Mouse (Mus musculus): Measurements from ENCODE around the gene Tuft1. TPM values are rescaled to one million over a fixed set of nuclear protein-coding genes. Genes with fewer than 3 reads are reported as not detected.

The Tuft1 gene
- polyA plus RNA-seq, 1 experiment: 1.8 TPM

DNA sequence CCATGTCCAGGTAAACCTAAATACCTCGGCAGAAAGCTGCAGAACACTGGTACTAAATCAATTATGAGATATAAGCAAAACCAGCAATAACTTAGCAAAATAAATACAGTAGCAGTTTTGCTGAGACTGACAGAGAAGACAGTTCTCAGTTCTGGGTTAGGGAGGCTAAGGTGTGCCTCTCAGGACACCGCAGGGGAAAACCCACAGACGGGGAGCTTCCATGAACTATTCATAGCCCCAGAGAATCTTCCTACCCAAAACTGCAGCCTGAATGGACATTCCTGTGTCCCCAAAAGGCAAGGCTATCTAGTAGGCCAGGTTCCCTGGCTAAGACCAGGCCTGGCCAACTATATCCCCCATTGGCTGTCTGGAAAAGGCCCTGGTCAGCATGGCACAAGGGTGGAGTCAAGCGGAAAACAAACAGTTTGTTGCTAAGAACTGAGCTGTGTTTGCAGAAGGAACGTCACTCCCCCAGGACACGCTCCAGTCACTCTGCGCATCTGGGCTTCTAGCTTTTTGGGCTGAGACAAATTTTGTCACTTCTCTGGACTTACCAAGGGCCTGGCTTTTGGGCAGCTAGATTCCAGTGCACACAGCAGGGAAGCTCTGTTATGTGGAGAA lies 45.3 kb downstream of the Tuft1 start:
- Histone ChIP-seq H3K27me3 (replicated peaks) (no peaks in the 10 kb centered on the region), H3K4me3 (replicated peaks) (no peak overlapping the region), H3K4me1 (peaks cover 23% of the 10 kb centered on the region), H3K36me3 (replicated peaks; ENCODE audit: low read length) (peaks cover 30% of the 10 kb centered on the region), H3K9me3 (no peaks in the 10 kb centered on the region)
- no peak for TF ChIP-seq GATA1 (IDR thresholded peaks at IDR 0.05; ENCODE audit: borderline replicate concordance, low read length)
- TF ChIP-seq FLI1 (IDR thresholded peaks at IDR 0.05; ENCODE audit: low read length): no peak

DNA sequence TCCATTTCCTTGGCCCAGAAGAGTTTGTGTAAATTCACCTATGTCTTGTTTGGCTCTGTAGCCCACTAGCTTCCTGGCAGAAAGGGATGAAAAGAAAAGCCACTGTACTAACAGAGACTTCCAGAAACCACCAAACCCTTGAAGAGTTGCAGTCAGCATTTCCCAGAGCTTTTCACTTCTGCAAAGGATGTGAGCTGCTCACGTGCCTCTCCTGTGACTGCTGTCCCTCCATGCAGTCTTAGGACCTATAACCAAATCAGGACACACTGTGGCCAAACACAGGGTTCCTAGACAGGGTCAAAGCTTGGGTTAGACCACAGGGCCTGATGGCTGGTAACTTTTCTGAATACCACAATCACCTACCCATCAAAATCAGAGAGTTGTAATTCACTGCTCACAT lies 46.4 kb downstream of the Tuft1 start:
- no peaks in the 10 kb centered on the region for H3K9me3 ChIP-seq
- peaks cover 23% of the 10 kb centered on the region for H3K4me1 ChIP-seq
- H3K27me3 ChIP-seq (replicated peaks): no peaks in the 10 kb centered on the region
- TF ChIP-seq GATA1 (IDR thresholded peaks at IDR 0.05; ENCODE audit: borderline replicate concordance, low read length): no peak
- no peak for TF ChIP-seq FLI1 (IDR thresholded peaks at IDR 0.05; ENCODE audit: low read length)
- H3K4me3 ChIP-seq (replicated peaks): no peak overlapping the region
- peaks cover 30% of the 10 kb centered on the region for H3K36me3 ChIP-seq (replicated peaks; ENCODE audit: low read length)

DNA sequence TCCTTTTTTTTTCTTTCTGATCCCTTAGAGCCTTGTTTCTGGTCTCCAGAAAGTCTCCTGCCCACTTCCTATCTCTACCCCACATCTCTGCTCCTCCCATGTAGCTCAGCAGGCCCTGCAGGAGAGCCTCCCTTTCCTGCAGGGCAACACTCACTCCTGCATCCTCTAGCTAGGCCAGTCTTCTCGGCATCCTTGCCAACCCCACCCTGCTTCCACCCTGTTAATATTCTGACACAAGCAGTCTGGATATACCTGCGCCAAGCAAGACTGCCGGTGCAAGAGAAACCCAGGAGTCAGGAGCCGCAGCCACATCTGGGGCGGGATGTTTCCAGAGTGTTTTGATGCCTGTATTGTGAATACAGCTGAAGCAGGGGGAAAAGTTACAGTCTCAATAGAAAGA lies 46.8 kb downstream of the Tuft1 start:
- TF ChIP-seq GATA1 (IDR thresholded peaks at IDR 0.05; ENCODE audit: borderline replicate concordance, low read length): no peak
- TF ChIP-seq FLI1 (IDR thresholded peaks at IDR 0.05; ENCODE audit: low read length): no peak
- no peaks in the 10 kb centered on the region for H3K9me3 ChIP-seq
- no peaks in the 10 kb centered on the region for H3K27me3 ChIP-seq (replicated peaks)
- no peak overlapping the region for H3K4me3 ChIP-seq (replicated peaks)
- H3K4me1 ChIP-seq: peaks cover 23% of the 10 kb centered on the region
- H3K36me3 ChIP-seq (replicated peaks; ENCODE audit: low read length): peaks cover 30% of the 10 kb centered on the region

DNA sequence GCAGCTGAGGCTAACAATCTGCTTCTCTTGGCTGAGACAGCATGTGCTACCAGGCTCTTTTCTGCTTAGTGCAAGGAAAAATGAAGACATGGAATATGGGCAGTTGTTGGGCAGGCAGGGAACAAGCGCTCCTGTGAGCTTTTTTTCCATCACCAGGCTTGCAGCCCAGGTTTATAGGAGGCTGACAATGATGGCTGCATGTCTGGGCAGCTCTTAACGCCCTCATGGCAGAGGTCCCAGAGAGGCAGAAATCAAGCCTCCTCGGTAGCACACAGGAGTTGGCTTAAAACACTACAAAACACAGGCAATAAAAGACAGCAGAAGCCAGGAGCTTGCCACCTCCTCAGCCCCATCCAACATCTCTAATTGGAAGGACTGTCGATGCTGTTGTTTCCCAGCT lies 47.3 kb downstream of the Tuft1 start:
- Histone ChIP-seq H3K27me3 (replicated peaks) (no peaks in the 10 kb centered on the region), H3K4me3 (replicated peaks) (no peak overlapping the region), H3K36me3 (replicated peaks; ENCODE audit: low read length) (peaks cover 30% of the 10 kb centered on the region), H3K4me1 (peaks cover 23% of the 10 kb centered on the region), H3K9me3 (no peaks in the 10 kb centered on the region)
- TF ChIP-seq FLI1 (IDR thresholded peaks at IDR 0.05; ENCODE audit: low read length): no peak
- no peak for TF ChIP-seq GATA1 (IDR thresholded peaks at IDR 0.05; ENCODE audit: borderline replicate concordance, low read length)

DNA sequence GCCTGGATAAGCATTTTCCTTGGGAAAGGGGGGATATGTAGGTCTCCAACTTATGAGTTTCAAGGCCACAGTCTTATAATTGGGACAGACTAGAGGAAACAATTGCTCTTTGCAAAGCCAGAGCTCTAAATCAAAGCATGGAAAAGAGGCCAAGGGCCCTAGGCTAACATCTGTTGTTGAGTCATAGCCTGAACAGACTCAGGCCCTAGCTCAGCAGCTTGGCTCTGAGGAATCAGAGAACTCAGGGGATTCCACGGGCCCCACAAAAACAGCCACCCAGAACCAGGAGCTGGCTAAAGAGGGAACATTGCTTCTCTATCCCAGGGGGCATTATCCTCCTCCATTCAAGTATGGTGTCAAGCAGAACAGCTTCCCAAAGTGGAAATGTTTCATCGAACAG lies 48.1 kb downstream of the Tuft1 start:
- peaks cover 23% of the 10 kb centered on the region for H3K4me1 ChIP-seq

DNA sequence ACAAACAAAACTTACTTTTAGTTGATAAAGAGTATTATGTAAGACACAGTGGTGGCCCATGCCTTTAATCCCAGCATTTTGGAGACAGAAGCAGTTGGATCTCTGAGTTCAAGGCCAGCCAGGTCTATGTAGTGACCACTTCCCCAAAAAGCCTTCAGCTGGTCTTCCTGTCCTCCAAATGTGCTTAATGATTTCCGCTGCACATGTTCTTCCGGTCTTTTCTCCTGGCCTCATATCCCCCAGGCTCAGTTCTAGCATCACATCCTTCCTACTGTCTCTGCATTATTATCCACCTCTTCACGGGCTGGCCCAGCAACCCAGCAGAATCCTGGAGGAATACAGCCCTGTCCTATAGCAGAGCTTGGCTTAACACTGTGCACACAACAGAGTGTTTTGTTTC lies 49.1 kb downstream of the Tuft1 start:
- TF ChIP-seq FLI1 (IDR thresholded peaks at IDR 0.05; ENCODE audit: low read length) (no peak), GATA1 (IDR thresholded peaks at IDR 0.05; ENCODE audit: borderline replicate concordance, low read length) (no peak)
- Histone ChIP-seq H3K4me3 (replicated peaks) (no peak overlapping the region), H3K36me3 (replicated peaks; ENCODE audit: low read length) (peaks cover 14% of the 10 kb centered on the region), H3K4me1 (peaks cover 23% of the 10 kb centered on the region), H3K9me3 (no peaks in the 10 kb centered on the region), H3K27me3 (replicated peaks) (no peaks in the 10 kb centered on the region)

More for the DNA sequence above, 48.1 kb downstream of the Tuft1 start:
- Histone ChIP-seq H3K27me3 (replicated peaks) (no peaks in the 10 kb centered on the region), H3K9me3 (no peaks in the 10 kb centered on the region), H3K36me3 (replicated peaks; ENCODE audit: low read length) (peaks cover 22% of the 10 kb centered on the region), H3K4me3 (replicated peaks) (no peak overlapping the region)
- TF ChIP-seq GATA1 (IDR thresholded peaks at IDR 0.05; ENCODE audit: borderline replicate concordance, low read length): no peak
- no peak for TF ChIP-seq FLI1 (IDR thresholded peaks at IDR 0.05; ENCODE audit: low read length)

DNA sequence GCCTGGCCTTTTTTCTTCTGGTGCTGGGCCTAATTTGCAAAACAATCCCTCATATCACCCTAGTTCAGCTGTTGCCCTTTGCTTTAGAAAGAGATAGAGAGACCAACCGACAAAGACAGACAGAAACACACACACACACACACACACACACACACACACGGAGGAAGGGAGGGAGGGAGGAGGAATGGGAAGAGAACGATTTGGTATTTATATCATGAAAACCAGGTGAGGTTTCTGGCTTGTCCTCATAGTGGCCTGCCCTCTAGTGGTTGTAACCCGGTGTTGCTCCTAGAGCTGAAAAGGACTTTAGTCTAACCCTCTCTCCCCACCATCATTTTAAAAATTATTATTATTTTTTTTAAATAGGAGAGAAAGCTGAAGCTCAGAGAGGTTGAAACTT lies 56.7 kb downstream of the Tuft1 start:
- Histone ChIP-seq H3K4me1 (peaks cover 27% of the 10 kb centered on the region), H3K27me3 (replicated peaks) (no peaks in the 10 kb centered on the region), H3K4me3 (replicated peaks) (no peak overlapping the region), H3K36me3 (replicated peaks; ENCODE audit: low read length) (no peaks in the 10 kb centered on the region), H3K9me3 (no peaks in the 10 kb centered on the region)
- no peak for TF ChIP-seq FLI1 (IDR thresholded peaks at IDR 0.05; ENCODE audit: low read length)
- no peak for TF ChIP-seq GATA1 (IDR thresholded peaks at IDR 0.05; ENCODE audit: borderline replicate concordance, low read length)

DNA sequence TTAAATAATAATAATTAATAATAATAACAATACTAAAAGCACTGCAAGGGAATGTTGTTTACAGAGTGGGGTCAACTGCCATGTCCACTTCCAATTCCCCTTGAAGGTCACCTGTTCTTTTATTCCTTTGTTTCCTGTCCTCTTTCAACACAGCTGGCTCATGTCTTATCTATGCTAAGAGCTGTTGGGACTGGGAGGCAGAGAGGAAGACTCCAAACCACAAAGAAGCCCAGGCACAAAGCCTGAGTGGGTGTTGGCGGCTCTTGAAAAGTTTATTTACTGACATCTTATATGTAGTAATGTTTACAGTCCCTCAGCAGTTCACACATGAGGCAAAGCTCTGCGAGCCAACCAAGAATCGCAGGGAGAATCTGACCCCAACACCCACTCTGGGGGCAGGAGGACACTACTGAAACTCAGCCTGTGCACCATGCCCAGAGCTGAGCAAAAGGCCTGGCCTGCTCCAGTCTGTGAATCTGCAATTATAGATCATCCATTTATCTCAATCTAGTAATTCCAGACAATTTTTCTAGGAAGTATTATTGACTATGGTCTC lies 61.4 kb downstream of the Tuft1 start:
- TF ChIP-seq GATA1 (IDR thresholded peaks at IDR 0.05; ENCODE audit: borderline replicate concordance, low read length) (no peak), FLI1 (IDR thresholded peaks at IDR 0.05; ENCODE audit: low read length) (no peak)

DNA sequence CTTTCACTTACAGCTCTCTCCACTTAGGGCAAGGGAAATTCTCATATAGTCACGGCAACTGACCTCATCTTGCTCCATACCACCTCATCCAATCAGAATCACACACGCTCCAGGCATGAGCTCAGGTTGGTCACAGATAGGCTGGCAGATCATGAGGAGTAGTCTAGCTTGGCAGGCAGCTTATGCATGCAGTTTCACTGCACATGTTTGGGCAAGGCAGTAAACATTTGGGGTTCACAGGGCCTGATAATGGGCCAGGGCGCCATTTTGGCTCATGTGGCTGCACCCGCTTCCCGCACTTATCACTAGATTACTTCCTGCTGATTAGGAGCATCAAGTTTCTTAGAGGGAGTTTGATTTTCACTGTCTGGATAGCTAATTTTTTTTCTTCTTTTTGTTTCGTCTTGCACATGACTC lies 62.8 kb downstream of the Tuft1 start:
- H3K4me1 ChIP-seq: peaks cover 31% of the 10 kb centered on the region
- H3K9me3 ChIP-seq: peaks cover 18% of the 10 kb centered on the region
- no peaks in the 10 kb centered on the region for H3K27me3 ChIP-seq (replicated peaks)
- no peak for TF ChIP-seq GATA1 (IDR thresholded peaks at IDR 0.05; ENCODE audit: borderline replicate concordance, low read length)
- TF ChIP-seq FLI1 (IDR thresholded peaks at IDR 0.05; ENCODE audit: low read length): no peak
- H3K4me3 ChIP-seq (replicated peaks): no peak overlapping the region
- no peaks in the 10 kb centered on the region for H3K36me3 ChIP-seq (replicated peaks; ENCODE audit: low read length)

More for the DNA sequence above, 61.4 kb downstream of the Tuft1 start:
- H3K4me3 ChIP-seq (replicated peaks): peak overlapping the region; percentile 2
- H3K4me1 ChIP-seq: peaks cover 41% of the 10 kb centered on the region
- H3K36me3 ChIP-seq (replicated peaks; ENCODE audit: low read length): no peaks in the 10 kb centered on the region
- peaks cover 18% of the 10 kb centered on the region for H3K9me3 ChIP-seq
- no peaks in the 10 kb centered on the region for H3K27me3 ChIP-seq (replicated peaks)

DNA sequence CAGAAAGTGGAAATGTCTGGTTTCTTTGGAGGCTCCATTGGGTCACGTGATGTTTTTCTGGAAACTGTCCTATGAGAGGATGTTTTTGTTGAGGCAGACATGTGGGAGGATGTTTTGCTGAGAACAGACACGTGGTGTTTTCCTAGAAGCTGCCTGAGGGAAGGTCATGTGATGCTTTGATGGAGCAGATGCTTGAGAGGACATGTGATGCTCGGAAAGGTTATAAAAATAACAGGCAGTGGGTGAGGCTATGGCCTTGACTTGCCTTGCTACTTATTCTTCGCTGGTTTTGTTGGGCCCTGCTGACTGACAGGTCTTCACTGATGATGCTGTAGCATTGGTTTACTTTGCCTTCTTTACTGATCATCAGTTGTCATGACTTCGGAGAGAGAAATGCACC lies 67.6 kb downstream of the Tuft1 start:
- Histone ChIP-seq H3K27me3 (replicated peaks) (peaks cover 3% of the 10 kb centered on the region), H3K36me3 (replicated peaks; ENCODE audit: low read length) (no peaks in the 10 kb centered on the region), H3K4me3 (replicated peaks) (no peak overlapping the region), H3K4me1 (peaks cover 18% of the 10 kb centered on the region), H3K9me3 (peaks cover 18% of the 10 kb centered on the region)
- no peak for TF ChIP-seq FLI1 (IDR thresholded peaks at IDR 0.05; ENCODE audit: low read length)
- no peak for TF ChIP-seq GATA1 (IDR thresholded peaks at IDR 0.05; ENCODE audit: borderline replicate concordance, low read length)
